30 mouse cellular contexts compared by ENCODE assay signal in genomic region chr14:20529643-20530042, GRCm38 (mm10).
"Had no signal": no experiment of that assay in that cellular context is flagged by ENCODE, and none has a peak within 500 bp of the region (broad histone marks: within the 10 kb centered on the region; RNA-seq: fewer than 3 reads in every experiment).

No protein-coding gene starts in this region.

- H3K27ac ChIP-seq: heart, embryonic 10.5 days; heart, embryonic 13.5 days; heart, embryonic 15.5 days; hindbrain, embryonic 10.5 days; hindbrain, embryonic 12.5 days; hindbrain, embryonic 13.5 days; hindbrain, embryonic 14.5 days; hindbrain, embryonic 15.5 days; hindbrain, postnatal 0 days; intestine, embryonic 15.5 days; kidney, embryonic 15.5 days; kidney, postnatal 0 days; layer of hippocampus, adult 2 months; left cerebral cortex, adult 2 months had no signal

- H3K4me1 ChIP-seq: heart, embryonic 10.5 days; heart, embryonic 12.5 days; heart, embryonic 13.5 days; heart, embryonic 15.5 days; hindbrain, embryonic 10.5 days; hindbrain, embryonic 12.5 days; hindbrain, embryonic 13.5 days; hindbrain, embryonic 15.5 days; intestine, embryonic 15.5 days; kidney, embryonic 15.5 days had no signal

- H3K27me3 ChIP-seq: heart, embryonic 12.5 days; heart, embryonic 13.5 days; heart, embryonic 15.5 days; hindbrain, embryonic 12.5 days; hindbrain, embryonic 13.5 days; hindbrain, embryonic 15.5 days; intestine, embryonic 15.5 days; kidney, embryonic 15.5 days had no signal

- H3K4me3 ChIP-seq: heart, embryonic 10.5 days; heart, embryonic 12.5 days; heart, embryonic 13.5 days; heart, embryonic 15.5 days; hindbrain, embryonic 10.5 days; hindbrain, embryonic 12.5 days; hindbrain, embryonic 13.5 days; hindbrain, embryonic 15.5 days; intestine, embryonic 15.5 days; kidney, embryonic 15.5 days; layer of hippocampus, adult 2 months; left cerebral cortex, adult 2 months had no signal

- H3K9me3 ChIP-seq: heart, embryonic 10.5 days; heart, embryonic 12.5 days; heart, embryonic 13.5 days; heart, embryonic 15.5 days; hindbrain, embryonic 10.5 days; hindbrain, embryonic 12.5 days; hindbrain, embryonic 13.5 days; hindbrain, embryonic 15.5 days; intestine, embryonic 15.5 days; kidney, embryonic 15.5 days had no signal

- DNase-seq: heart, postnatal 10 days; heart, postnatal 14 days; heart, postnatal 4 days; kidney, adult 11 months; kidney, adult 18-20 months; kidney, adult 2 months; kidney, adult 8-10 months; kidney, adult 9 months; kidney, postnatal 10 days; kidney, postnatal 14 days; kidney, postnatal 25 days; kidney, postnatal 36 days; kidney, postnatal 4 days; layer of hippocampus, adult 9-11 months; layer of hippocampus, postnatal 36 days had no signal

- H3K36me3 ChIP-seq: heart, embryonic 15.5 days; hindbrain, embryonic 12.5 days; hindbrain, embryonic 13.5 days; hindbrain, embryonic 15.5 days; intestine, embryonic 15.5 days had no signal

- H3K9ac ChIP-seq: heart, embryonic 12.5 days; heart, embryonic 13.5 days; heart, embryonic 15.5 days; hindbrain, embryonic 12.5 days; hindbrain, embryonic 13.5 days; hindbrain, embryonic 14.5 days; hindbrain, embryonic 15.5 days; intestine, embryonic 15.5 days; kidney, embryonic 15.5 days had no signal
